Mouse (Mus musculus) stomach, embryonic 14.5 days (tissue): ENCODE data around the gene Fam107b. TPM values are rescaled to one million over a fixed set of nuclear protein-coding genes. Genes with fewer than 3 reads are reported as not detected.

Source experiments
- ATAC-seq: fragments of 200-750 bp; cut with Nextera tagmentation; 2 replicates; pipeline ENCODE4 v1.8.0; 2017; ENCODE audit warnings: low read depth, moderate TSS enrichment; ENCODE audit not compliant: insufficient number of reproducible peaks, insufficient read depth, low FRiP score
- H3K27ac ChIP-seq: fragments of 300-500 bp; sonication (generic); 2 replicates; pipeline ENCODE4 v1.5.1; 2014; ENCODE audit warnings: mild to moderate bottlenecking, low read length, moderate library complexity, mixed read lengths
- H3K27me3 ChIP-seq: fragments of 300-500 bp; sonication (generic); 2 replicates; pipeline ENCODE4 v1.6.1; 2014; ENCODE audit warnings: low read length, control low read depth, mixed read lengths; ENCODE audit not compliant: control insufficient read depth, insufficient read depth
- H3K36me3 ChIP-seq: fragments of 300-500 bp; sonication (generic); 2 replicates; pipeline ENCODE4 v1.6.1; 2014; ENCODE audit warnings: mild to moderate bottlenecking, control low read depth, low read length, moderate library complexity, mixed read lengths; ENCODE audit not compliant: control insufficient read depth, insufficient read depth
- H3K4me1 ChIP-seq: fragments of 300-500 bp; sonication (generic); 2 replicates; pipeline ENCODE4 v1.6.1; 2014; ENCODE audit warnings: low read length, control low read depth, mixed read lengths; ENCODE audit not compliant: control insufficient read depth, insufficient read depth
- H3K4me2 ChIP-seq: fragments of 300-500 bp; sonication (generic); replicated peaks from 2 replicates; pipeline ENCODE4 v1.6.1; 2014; ENCODE audit warnings: low read depth, low read length, control low read depth
- H3K4me3 ChIP-seq: fragments of 300-500 bp; sonication (generic); 2 replicates; pipeline ENCODE4 v1.5.1; 2014; ENCODE audit warnings: low read depth, low read length, control low read depth
- H3K9ac ChIP-seq: fragments of 300-500 bp; sonication (generic); replicated peaks from 2 replicates; pipeline ENCODE4 v1.6.1; 2014; ENCODE audit warnings: low read depth, mild to moderate bottlenecking, control low read depth, low read length, moderate library complexity, mixed read lengths
- H3K9me3 ChIP-seq: fragments of 300-500 bp; sonication (generic); 2 replicates; pipeline ENCODE4 v1.6.1; 2016; ENCODE audit warnings: low read depth, low read length, control low read depth; ENCODE audit not compliant: control insufficient read depth
- WGBS: fragments of 180-500 bp; shearing (Covaris S2); extraction: QIAGEN DNeasy Blood & Tissue Kit; methylation state at CpG from one replicate; pipeline ENCODE4 v1.1.7; 2014; 5-methylcytosine and 5-hydroxymethylcytosine counted together
- polyA plus RNA-seq: library from polyadenylated mRNA; unstranded; fragments of >200 nt; fragmentation: Nextera tagmentation; extraction: Ambion mirVana; gene quantifications from 2 replicates; pipeline ENCODE4 v1.2.1, GENCODE M21; 2014

Fam107b gene
- polyA plus RNA-seq, 1 experiment from 2014 or later, result 55.4 TPM

DNA sequence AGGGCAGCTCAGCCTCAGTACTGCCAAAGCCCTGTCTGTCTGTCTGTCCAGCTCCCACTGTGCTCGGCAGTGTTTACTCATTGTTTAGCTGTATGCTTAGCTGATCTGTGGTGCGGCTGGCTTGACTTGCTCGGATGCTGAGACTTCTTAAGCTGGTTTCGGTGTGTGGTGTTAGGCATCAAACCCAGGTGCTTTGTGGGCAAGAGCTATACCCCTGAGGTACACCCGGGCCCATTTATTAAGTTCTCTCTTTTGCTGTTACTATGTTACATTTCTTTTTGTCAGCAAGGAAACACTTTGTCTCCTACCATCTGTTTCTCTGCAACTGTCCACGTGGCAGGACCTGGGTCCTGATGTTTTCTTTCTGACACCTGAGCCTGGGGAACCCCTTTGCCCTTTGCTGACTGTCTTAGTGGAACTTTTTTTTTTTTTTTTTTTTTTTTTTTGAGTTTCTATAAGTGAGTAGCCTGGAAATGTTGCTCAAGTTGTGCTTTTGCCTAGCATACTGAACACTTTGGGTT lies 179.3 kb downstream of the Fam107b start:
- peaks cover 50% of the 10 kb centered on the region for H3K4me1 ChIP-seq
- H3K4me3 ChIP-seq, result no peak overlapping the region
- peak overlapping the region; percentile 46; the same call in 1 of the 2 replicates for H3K27ac ChIP-seq
- H3K4me2 ChIP-seq, result no peak overlapping the region; the same call in 1 of the 2 replicates
- H3K27me3 ChIP-seq, result no peaks in the 10 kb centered on the region
- no peaks in the 10 kb centered on the region for H3K9me3 ChIP-seq
- WGBS, result 45% methylated on average over 6 of the region's 6 CpGs
- no peak overlapping the region for H3K9ac ChIP-seq
- no peaks in the 10 kb centered on the region for H3K36me3 ChIP-seq
- 0 out of 2 replicates have a peak, but pooled peaks have one; percentile 30 for ATAC-seq

DNA sequence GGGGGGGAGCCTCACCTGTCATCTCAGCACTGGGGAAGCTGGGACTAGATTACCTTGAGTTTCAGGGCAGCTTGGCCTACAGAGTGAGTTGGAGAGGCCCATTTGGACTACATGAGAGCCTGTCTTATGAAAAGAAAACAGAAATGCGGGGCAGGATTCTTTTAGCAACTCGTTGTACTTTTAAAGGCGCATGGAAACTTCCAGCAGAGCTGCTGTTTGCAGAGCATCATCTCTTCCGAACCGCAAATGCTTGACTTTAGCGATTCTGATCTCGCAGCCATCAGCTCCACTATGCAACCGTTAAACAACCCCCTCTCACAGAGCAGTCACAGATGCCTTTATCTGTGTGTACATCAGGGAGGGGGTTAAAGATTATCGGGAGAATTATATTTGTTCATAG lies 179.8 kb downstream of the Fam107b start:
- H3K9ac ChIP-seq, result no peak overlapping the region
- no peak overlapping the region for H3K4me2 ChIP-seq
- no peaks in the 10 kb centered on the region for H3K27me3 ChIP-seq
- H3K4me1 ChIP-seq, result peaks cover 46% of the 10 kb centered on the region
- peak overlapping the region; percentile 10; the same call in 1 of the 2 replicates for H3K27ac ChIP-seq
- H3K4me3 ChIP-seq, result no peak overlapping the region
- no peak for ATAC-seq
- WGBS, result 63% methylated on average over 9 of the region's 9 CpGs
- H3K36me3 ChIP-seq, result no peaks in the 10 kb centered on the region
- no peaks in the 10 kb centered on the region for H3K9me3 ChIP-seq

DNA sequence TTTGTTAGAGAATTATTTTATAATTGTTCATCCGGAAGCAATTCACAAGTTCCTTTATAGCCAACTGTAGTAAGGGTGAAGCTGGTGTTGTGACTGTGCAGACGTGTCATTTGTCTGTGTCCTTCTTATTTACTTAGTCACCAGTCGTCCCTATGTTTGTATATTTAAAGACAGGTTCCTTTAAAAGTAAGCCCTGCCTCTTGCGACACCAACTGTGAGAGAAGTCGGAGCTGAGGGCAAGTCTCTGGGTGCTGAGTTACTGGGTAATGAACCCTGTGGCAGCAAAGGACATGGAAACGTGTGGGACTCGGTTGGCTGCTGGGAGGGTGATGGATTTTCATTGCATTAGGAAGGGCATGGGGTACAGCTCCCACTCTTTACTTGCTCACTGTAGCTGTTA lies 182.1 kb downstream of the Fam107b start:
- no peak overlapping the region for H3K4me3 ChIP-seq
- no peaks in the 10 kb centered on the region for H3K9me3 ChIP-seq
- WGBS, result 28% methylated on average over 7 of the region's 7 CpGs
- peaks cover 36% of the 10 kb centered on the region for H3K4me1 ChIP-seq
- ATAC-seq, result no peak
- H3K27me3 ChIP-seq, result no peaks in the 10 kb centered on the region
- H3K36me3 ChIP-seq, result no peaks in the 10 kb centered on the region
- no peak overlapping the region for H3K27ac ChIP-seq
- H3K9ac ChIP-seq, result no peak overlapping the region
- H3K4me2 ChIP-seq, result no peak overlapping the region

DNA sequence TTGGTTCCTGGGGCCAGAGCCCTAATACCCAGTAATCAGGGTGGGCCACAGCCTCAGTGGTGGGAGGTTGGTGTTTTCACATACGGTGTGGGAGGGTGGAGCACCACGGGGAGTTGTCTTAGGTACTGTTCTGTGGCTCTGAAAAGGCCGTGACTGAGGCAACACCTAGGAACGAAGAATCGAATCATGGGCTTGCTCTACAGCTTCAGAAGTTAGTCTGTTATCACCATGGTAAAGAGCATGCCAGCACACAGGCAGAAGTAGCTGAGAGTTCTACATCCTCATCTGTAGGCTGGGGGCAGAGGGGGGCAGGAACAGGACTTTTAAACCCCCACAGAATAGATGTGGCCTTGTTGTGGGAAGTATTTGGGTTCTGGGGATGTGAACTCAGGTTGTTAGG lies 182.6 kb downstream of the Fam107b start:
- Histone ChIP-seq H3K4me1 (peaks cover 36% of the 10 kb centered on the region), H3K9ac (no peak overlapping the region), H3K27me3 (no peaks in the 10 kb centered on the region), H3K4me2 (no peak overlapping the region), H3K9me3 (no peaks in the 10 kb centered on the region), H3K4me3 (no peak overlapping the region), H3K36me3 (no peaks in the 10 kb centered on the region), H3K27ac (no peak overlapping the region)
- ATAC-seq, result no peak
- WGBS, result 65% methylated on average over 5 of the region's 5 CpGs

DNA sequence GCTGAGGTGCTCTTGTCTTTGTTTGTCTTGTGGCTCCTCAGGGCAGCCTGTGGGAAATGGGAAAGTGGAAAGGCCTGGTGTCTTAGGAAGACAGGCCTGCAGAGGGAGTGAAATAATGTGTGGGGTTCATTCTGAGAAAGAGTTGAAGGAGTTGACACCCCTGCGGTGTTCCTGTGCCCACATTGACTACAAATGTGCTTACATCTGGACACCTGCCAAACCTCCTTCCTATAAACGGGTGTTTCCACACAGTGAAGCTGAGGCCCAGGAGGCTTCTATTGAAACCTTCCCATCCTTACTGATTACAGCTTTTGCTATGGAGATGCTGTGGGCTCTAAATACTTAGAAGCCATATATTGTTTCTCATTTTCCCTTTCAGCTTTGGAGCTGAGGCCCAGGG lies 183.5 kb downstream of the Fam107b start:
- H3K27ac ChIP-seq, result peak overlapping the region; percentile 41; the same call in 1 of the 2 replicates
- H3K36me3 ChIP-seq, result no peaks in the 10 kb centered on the region
- H3K27me3 ChIP-seq, result no peaks in the 10 kb centered on the region
- H3K9me3 ChIP-seq, result no peaks in the 10 kb centered on the region
- no peak overlapping the region for H3K9ac ChIP-seq
- H3K4me2 ChIP-seq, result no peak overlapping the region
- no peak for ATAC-seq
- 18% methylated on average over 2 of the region's 2 CpGs for WGBS
- H3K4me3 ChIP-seq, result no peak overlapping the region
- peaks cover 29% of the 10 kb centered on the region for H3K4me1 ChIP-seq

DNA sequence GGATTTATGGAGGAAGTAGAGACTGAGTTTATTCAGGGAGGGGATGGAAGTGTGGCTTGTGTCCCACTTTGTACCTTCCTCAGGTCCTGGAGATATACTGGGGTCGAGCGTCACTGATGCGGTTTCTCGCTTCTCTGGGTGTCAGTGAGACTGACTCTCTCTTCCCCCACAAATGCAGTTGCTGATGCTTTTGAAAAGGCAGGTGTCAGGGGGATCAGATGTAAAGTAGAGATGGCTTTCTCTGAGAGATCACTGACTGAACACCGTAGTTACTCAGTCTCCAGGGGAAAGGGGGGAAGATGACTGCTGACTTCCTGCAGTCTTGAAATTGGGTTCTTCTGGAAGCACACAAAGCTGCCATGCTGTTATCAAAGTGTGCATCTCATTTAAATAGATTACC lies 185.6 kb downstream of the Fam107b start:
- Histone ChIP-seq H3K27ac (no peak overlapping the region), H3K4me1 (peaks cover 17% of the 10 kb centered on the region), H3K36me3 (no peaks in the 10 kb centered on the region), H3K4me2 (no peak overlapping the region), H3K9ac (no peak overlapping the region), H3K27me3 (no peaks in the 10 kb centered on the region), H3K4me3 (no peak overlapping the region), H3K9me3 (no peaks in the 10 kb centered on the region)
- 91% methylated on average over 5 of the region's 5 CpGs for WGBS
- ATAC-seq, result no peak

DNA sequence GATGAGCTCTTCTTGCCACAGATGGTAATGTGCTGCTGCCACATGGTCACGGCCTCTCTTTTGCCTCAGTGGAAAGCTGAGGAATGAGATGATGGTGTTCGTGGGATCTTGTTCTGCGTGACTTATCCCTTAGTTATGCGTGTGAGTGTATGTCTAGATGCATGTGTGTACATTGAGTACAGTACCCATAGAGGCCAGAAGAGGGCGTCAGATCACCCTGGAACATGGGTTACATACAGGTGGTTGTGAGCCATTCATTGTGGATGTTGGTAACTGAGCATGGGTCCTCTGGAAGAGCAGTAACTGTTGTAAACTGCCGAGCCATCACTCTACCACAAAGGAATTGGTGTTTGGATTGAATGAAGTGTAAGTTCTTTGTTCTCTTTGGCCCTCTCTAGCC lies 188.1 kb downstream of the Fam107b start:
- H3K9me3 ChIP-seq, result no peaks in the 10 kb centered on the region
- no peaks in the 10 kb centered on the region for H3K36me3 ChIP-seq
- no peak overlapping the region for H3K9ac ChIP-seq
- H3K4me1 ChIP-seq, result peaks cover 17% of the 10 kb centered on the region
- no peak overlapping the region for H3K4me3 ChIP-seq
- no peak for ATAC-seq
- H3K4me2 ChIP-seq, result no peak overlapping the region
- 87% methylated on average over 6 of the region's 6 CpGs for WGBS
- no peaks in the 10 kb centered on the region for H3K27me3 ChIP-seq
- H3K27ac ChIP-seq, result no peak overlapping the region

DNA sequence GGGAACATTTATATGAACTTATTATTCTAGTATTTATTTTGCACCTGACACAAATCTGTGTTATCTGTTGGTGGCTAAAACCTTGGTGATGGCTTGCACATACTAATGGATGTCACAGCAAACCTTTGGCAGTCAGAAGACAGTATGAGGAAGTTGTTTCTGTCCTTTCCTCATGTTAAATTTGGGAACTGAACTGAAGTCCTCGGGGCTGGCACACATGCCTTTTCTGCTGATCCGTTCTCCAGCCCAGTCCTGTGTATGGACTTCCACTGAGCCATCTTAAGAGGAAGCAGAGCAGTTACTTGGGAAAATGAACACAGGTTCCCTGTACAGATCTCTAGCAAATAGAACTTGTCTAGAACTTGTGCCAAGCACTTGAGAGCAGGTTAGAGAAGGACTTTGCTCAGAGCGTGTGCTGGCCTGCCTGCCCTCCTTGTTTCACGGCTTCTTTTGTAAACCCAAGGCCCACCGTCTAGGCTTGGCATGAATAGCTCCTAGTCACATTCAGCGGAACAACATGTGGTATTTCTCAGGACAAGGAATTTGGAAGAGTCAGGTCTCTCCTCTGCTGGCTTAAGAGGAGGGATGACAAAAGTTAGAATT lies 190.0 kb downstream of the Fam107b start:
- Histone ChIP-seq H3K36me3 (no peaks in the 10 kb centered on the region), H3K27me3 (no peaks in the 10 kb centered on the region), H3K4me1 (peaks cover 22% of the 10 kb centered on the region), H3K4me3 (no peak overlapping the region), H3K9me3 (no peaks in the 10 kb centered on the region), H3K27ac (no peak overlapping the region), H3K4me2 (no peak overlapping the region), H3K9ac (no peak overlapping the region)
- 68% methylated on average over 6 of the region's 6 CpGs for WGBS
- no peak for ATAC-seq

DNA sequence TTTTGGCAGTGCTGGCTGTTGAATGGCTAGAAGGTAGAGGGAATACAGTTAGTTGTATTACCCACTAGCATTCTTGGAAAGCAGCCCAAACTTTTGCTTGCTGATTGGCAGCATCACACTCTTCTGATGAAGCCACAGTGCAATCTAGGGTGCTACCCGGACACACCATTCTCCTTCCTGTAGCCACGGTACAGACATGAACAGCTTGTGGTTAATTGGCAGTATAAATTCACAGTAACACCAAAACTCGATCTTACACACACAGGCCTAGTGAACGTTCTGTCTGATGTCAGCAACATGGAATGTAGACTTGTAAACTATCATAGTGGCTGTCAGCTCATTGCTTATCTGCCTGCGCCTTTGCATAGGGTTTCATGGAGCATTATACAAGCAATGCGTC lies 193.8 kb downstream of the Fam107b start:
- H3K4me3 ChIP-seq, result no peak overlapping the region
- no peaks in the 10 kb centered on the region for H3K36me3 ChIP-seq
- H3K4me2 ChIP-seq, result no peak overlapping the region
- peaks cover 33% of the 10 kb centered on the region for H3K4me1 ChIP-seq
- 33% methylated on average over 6 of the region's 6 CpGs for WGBS
- H3K9ac ChIP-seq, result no peak overlapping the region
- H3K27ac ChIP-seq, result no peak overlapping the region
- H3K27me3 ChIP-seq, result no peaks in the 10 kb centered on the region
- no peaks in the 10 kb centered on the region for H3K9me3 ChIP-seq
- ATAC-seq, result no peak
